Mouse (Mus musculus) cortical plate, adult 2 months (tissue): ENCODE data around the gene Asf1b.

Experiments
- CTCF ChIP-seq: fragments of 200-500 bp; IDR thresholded peaks from 2 replicates; pipeline ENCODE4 v1.5.1; 2011; ENCODE audit warnings: mild to moderate bottlenecking, control low read depth, low read length; ENCODE audit not compliant: insufficient read depth; ENCODE audit errors: extremely low read depth
- POLR2A ChIP-seq: fragments of 200-500 bp; IDR thresholded peaks from 2 replicates; pipeline ENCODE4 v1.6.1; 2011; ENCODE audit warnings: mild to moderate bottlenecking, low read length, control low read depth; ENCODE audit not compliant: insufficient read depth; ENCODE audit errors: extremely low read depth

- TF ChIP-seq CTCF (no peak), POLR2A (no peak)
Observed at GRCm38 (mm10) chr8:83994030-83994429, 38.7 kb downstream of the Asf1b start.
